Mouse (Mus musculus) left cerebral cortex, adult 9 months (tissue): ENCODE measurements around the gene Celf2.

Source experiments
- DNase-seq, 2 experiments: peaks; one replicate each; pipeline ENCODE4 v3.0.0; 2022; ENCODE audit warnings: low spot score in 2 of 2

The Celf2 gene

DNA sequence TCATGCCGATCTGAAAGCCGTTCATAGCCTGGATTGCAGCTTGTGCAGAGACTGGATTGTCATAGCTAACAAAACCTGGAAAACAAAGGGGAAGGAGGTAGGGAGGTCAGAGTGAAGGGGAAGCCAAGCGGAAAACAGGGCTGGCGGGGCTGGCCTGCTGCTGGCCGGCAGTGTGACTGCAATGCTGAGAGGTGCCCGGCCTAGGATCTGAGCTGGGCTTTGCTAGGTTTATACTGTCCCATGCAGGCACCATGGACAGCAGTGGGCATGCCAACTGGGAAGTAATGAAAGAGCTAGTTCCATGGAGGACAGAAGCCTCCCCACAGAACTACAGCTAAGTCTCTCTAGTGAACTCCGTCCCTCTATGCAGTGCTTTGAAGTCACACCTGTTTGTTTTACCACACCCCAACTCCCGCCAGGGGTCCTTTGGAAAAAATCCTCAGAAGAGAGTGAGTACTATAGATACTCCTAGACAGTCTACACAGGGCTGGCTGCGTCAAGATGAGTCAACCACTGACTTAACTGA lies 962.2 kb downstream of the Celf2 start:
- no peak for DNase-seq

DNA sequence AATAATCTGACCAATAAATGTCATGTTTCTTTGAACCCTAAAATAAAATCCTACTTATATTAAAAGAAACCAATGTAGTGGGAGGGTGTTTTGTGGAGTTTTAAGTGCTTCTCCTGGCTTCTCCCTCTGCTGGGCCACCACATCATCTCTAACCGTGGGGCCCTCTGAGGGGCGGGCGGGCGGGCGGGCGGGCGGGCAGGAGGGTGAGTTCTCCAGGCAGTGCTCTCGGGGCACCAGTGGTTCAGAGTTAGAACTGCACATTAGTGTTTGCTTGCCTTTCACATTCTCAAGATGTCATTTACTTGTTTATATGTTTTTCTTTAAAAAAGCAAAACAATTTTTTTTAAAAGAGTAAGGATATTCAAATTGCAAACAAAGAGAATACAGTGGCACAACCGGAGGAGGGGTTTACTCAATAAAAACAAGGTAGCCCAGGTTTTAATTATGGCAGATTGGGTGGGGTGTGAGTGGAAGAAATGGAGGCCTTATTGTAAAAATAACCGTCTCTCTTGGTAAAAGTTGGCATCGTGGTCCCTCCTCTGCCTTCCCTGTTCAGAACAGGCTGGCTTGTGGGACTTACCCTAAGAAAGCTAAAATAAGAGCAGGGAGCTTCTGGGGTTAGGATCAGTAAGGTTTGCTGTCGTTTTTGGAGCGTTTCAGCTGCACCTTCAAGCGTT lies 962.8 kb downstream of the Celf2 start:
- DNase-seq, result no peak

DNA sequence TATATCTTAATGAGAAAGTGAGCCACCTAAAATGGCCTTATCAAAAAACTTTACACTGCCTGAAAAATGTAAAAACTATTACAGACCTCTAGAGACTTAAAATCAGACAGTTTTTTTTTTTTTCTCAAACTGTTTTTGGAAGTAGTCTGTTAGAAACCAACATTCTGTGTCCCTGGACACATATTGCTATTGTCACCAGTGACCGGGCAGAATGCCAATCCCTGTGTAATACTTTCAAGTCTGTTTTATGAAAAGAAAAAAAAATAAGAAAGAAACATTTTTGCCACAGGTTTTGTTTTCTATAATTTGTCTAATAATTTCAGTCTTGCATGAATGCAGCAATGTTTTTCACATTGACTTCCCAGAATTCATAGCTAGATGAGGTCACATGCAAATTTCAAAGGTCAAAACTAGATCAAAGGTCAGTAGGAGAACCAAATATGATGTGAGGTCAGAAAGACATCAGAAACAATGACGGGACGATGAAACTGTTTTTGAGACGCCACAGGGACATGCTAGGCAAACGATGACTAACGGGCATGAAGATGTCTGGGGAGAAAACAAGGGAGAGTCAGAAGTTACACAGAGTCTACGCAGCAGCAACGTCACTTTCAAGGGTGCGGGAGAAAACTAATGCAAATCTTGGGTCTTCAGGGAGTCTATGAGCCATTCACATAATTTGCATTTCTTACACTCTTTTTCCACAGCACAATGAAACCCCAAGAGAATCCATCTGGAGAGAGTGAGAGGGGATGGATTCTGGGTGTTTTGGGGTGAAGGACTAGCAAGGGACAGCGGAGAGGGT lies 964.0 kb downstream of the Celf2 start:
- no peak for DNase-seq

GRCm38 (mm10) chr2:6543650-6544049 lies 965.7 kb downstream of the Celf2 start:
- DNase-seq, result no peak

GRCm38 (mm10) chr2:6542556-6543180 lies 966.7 kb downstream of the Celf2 start:
- no peak for DNase-seq

GRCm38 (mm10) chr2:6540825-6541224 lies 968.5 kb downstream of the Celf2 start:
- no peak for DNase-seq

DNA sequence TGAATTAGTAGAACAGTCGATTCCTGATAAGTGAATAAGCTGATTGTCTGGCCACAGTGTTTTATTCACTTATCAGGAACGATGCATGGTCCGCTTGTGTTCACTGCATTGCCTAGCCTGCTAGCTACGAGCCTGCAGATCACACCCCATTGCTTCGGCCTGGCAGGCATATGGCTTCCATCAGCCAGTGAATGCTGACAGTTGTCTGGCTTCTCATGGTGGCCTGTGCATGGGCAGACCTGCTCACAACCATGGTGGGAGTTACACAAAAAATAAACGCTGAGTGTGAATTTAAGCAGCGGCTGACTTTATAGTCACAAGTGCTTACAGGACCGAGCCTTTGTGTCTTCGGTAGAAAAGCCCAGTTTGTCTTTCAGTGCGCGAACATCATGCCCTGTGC lies 969.3 kb downstream of the Celf2 start:
- DNase-seq, result no peak

GRCm38 (mm10) chr2:6538500-6538899 lies 970.9 kb downstream of the Celf2 start:
- no peak for DNase-seq

DNA sequence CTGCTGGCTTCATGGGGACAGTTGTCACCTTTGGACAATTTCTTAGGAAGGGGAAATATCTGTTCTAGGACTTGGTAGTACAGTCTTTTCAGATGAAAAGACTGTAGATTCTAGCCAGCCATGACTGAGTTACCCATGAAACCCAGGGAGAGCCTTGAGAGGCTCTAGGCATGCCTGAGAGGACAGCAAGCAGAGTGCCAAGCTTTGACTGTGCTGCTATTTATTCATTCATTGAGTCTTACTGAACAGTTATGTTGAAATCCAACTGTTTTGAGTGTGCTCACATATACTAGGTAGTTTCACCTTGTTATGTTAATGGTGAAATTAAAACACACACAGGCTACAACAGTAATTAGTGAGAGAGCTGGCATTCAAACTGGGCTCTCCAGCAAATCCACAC lies 971.3 kb downstream of the Celf2 start:
- no peak for DNase-seq

DNA sequence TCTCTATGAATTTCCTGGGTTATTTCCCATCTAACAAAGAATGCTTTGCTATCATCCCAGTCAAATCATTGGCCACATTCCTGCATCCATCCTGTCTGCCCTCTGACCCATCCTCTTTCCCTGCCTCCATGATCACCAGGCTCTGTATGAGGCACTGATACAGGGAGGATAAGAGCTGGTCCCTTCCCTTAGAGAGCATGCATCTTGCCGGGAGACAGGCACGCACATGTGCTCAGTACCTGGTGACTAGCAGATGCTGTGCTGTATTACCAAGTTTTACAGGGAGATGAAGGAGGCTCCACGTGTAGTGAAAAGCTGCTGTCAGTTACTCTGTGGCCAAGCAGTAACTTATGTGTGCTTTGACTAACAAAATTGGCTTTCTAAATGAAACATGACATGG lies 972.0 kb downstream of the Celf2 start:
- DNase-seq, result no peak

GRCm38 (mm10) chr2:6536372-6536771 lies 973.0 kb downstream of the Celf2 start:
- no peak for DNase-seq

- DNase-seq, result no peak
Measured at GRCm38 (mm10) chr2:6532341-6532740, 977.0 kb downstream of the Celf2 start.

GRCm38 (mm10) chr2:6528076-6528475 lies 981.3 kb downstream of the Celf2 start:
- no peak for DNase-seq

DNA sequence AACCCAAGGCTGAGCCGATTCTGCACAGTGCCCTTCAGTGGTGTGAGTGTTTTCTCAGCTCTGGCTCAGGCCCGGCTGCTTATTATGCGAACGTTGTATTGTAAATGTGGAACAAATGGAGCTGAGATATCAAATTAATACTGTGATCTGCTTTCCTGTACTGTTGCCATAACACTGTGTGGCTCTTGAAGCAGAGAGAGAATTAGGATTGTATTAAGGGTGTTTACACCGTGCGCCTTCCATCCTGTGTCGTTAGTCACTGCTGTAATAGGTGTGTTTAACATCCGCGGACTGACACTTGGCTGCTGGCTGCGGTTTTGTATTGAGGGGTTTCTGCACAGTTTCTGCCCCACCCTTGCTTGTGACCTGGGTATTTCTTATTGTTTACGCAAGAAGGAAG lies 982.5 kb downstream of the Celf2 start:
- DNase-seq, result no peak

DNA sequence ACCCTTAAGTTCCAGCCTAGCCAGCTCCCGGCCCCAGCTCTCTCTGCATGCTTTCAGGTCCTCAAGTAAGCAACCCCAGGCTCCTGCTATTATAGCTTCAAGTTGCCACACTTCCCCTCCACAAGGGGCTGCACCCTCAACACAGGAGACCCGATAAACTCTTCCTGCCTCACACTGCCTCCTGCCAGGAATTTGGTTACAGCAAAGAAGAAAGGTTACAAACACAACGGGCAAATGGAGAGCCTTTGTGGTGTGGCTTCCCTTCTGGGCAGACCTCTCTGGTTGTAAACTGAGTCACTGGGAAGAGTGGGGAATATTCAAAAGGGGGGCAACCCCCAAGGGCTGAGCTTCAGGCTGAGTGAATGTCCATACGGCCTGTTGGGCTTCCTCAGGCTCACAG lies 983.1 kb downstream of the Celf2 start:
- no peak for DNase-seq

GRCm38 (mm10) chr2:6523924-6524300 lies 985.5 kb downstream of the Celf2 start:
- DNase-seq, result no peak

GRCm38 (mm10) chr2:6523261-6523923 lies 986.0 kb downstream of the Celf2 start:
- DNase-seq, result no peak

DNA sequence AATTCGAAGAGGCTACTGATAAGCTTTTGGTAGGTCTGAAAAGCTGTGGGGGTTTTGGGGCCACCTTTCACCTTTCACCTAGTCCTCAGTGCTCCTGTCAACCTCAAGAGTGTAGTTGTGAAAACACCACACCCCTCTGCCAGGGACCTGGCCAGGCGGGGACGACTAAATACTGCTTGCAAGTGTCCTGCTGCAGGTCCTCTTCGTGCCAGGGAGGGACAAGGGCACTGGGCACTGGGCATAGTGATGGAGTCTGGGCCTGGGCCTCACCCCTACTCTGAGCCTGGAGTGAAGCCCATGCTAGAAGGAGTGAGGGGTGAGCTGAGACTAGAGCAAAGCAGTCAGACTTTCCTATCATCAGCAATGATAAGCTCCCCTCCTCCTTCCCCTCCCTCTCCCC lies 987.0 kb downstream of the Celf2 start:
- no peak for DNase-seq

- DNase-seq, result no peak
Measured at GRCm38 (mm10) chr2:6513176-6513575, 996.2 kb downstream of the Celf2 start.

DNA sequence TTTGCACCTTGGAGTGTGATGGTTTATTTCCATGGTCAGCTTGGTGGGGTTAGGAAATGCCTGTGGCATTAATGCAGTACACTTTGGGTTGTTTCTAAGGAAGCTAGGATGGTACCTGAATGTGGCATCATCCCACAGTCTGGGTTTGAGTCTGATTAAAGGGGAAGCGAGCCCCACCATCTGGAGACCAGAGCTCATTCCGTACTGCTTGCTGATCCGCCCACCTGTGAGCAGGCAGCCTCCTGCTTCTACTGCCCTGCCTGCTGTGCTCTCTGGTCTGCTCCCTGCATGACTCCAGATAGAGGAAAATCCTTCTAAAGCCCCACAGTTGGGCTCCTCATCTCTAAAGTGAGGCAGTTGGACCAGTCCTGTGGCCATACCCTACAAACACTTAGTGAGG lies 1002.3 kb downstream of the Celf2 start:
- DNase-seq, result no peak

DNA sequence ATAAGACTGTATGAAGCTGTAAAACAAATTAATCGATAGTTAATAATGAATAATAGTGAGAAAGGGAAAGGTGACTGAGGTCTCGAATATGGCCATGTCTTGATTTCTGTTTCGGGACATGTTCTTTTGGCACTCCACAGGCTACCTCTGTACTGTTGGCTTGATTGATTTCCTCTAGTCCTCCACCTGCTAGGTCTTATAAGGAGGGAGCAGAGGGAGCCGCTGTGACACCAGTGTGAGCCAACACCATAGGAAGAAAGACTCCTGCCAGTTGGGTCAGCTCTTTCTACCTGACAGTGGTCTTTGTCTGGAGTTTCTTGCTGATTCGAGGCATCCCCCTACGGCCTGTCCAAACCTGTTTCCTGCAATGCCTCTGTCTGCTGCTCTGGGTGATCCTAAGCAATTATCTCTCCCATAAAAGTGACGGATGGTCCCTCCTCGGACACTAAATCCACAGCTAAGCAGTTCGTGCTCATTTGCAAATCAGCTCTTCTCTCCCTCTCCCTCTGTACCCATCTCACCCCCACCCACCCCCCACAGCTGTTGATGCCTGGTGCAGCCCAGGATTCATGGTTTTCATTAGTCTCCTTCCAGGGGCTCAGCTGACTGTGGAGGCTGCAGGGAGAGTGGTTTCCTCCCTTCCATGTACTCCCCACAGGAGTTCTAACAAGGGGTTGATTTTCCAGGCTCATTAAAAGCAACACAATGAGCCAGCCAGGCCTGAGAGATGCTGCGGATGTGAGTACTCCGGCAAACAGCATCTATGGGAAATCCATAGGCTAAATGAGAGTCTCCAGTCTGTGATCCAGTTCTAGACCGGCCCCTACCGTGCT lies 1003.2 kb downstream of the Celf2 start:
- no peak for DNase-seq
